Comparison of ENCODE assay signal across 30 mouse cellular contexts in genomic region chr5:87505776-87506458, GRCm38 (mm10). TPM values are rescaled to one million over a fixed set of nuclear protein-coding genes. Genes with fewer than 3 reads are reported as not detected.
"Had no signal": no experiment of that assay in that cellular context is flagged by ENCODE, and none has a peak within 500 bp of the region (broad histone marks: within the 10 kb centered on the region; RNA-seq: fewer than 3 reads in every experiment).

No protein-coding gene starts in this region.

- H3K36me3 ChIP-seq: limb, embryonic 10.5 days; limb, embryonic 13.5 days; midbrain, embryonic 12.5 days; midbrain, embryonic 15.5 days; neural tube, embryonic 12.5 days; stomach, embryonic 15.5 days had no signal

- H3K4me1 ChIP-seq: limb, embryonic 10.5 days; limb, embryonic 13.5 days; midbrain, embryonic 12.5 days; midbrain, embryonic 15.5 days; neural tube, embryonic 12.5 days; stomach, embryonic 15.5 days had no signal

- DNase-seq: kidney, postnatal 25 days; layer of hippocampus, adult 9-11 months; liver; liver, postnatal 0 days; lung, embryonic 14.5 days; retina, postnatal 1 day; right cerebral cortex, postnatal 25 days; spleen, adult 18-20 months; thymus, adult 18-20 months; thymus, postnatal 36 days had no signal

- H3K9ac ChIP-seq: limb, embryonic 13.5 days; liver, embryonic 14.5 days; liver, postnatal 0 days; lung, embryonic 14.5 days; midbrain, embryonic 12.5 days; midbrain, embryonic 15.5 days; neural tube, embryonic 12.5 days; stomach, embryonic 15.5 days had no signal

- H3K9me3 ChIP-seq: limb, embryonic 10.5 days; limb, embryonic 13.5 days; midbrain, embryonic 12.5 days; midbrain, embryonic 15.5 days; neural tube, embryonic 12.5 days; stomach, embryonic 15.5 days had no signal

- H3K27ac ChIP-seq: kidney, postnatal 0 days; layer of hippocampus, adult 2 months; limb, embryonic 10.5 days; limb, embryonic 13.5 days; liver, embryonic 14.5 days; macrophage; midbrain, embryonic 12.5 days; midbrain, embryonic 15.5 days; neural tube, embryonic 12.5 days; stomach, embryonic 15.5 days had no signal

- H3K4me2 ChIP-seq: limb, embryonic 13.5 days; lung, embryonic 14.5 days; midbrain, embryonic 12.5 days; midbrain, embryonic 15.5 days; neural tube, embryonic 12.5 days; stomach, embryonic 15.5 days had no signal

- H3K27me3 ChIP-seq: limb, embryonic 13.5 days; midbrain, embryonic 12.5 days; midbrain, embryonic 15.5 days; neural tube, embryonic 12.5 days; stomach, embryonic 15.5 days had no signal

- H3K4me3 ChIP-seq: layer of hippocampus, adult 2 months; limb, embryonic 10.5 days; limb, embryonic 13.5 days; midbrain, embryonic 12.5 days; midbrain, embryonic 15.5 days; neural tube, embryonic 12.5 days; stomach, embryonic 15.5 days had no signal

- ATAC-seq: liver, postnatal 0 days; lung, postnatal 0 days; midbrain, embryonic 15.5 days had no signal

RNA-seq across cellular contexts. Expression of gene Ugt2a1, which starts 15.2 kb away (rescaled TPM):
- total RNA-seq: layer of hippocampus, adult 2 months; layer of hippocampus, postnatal 25 days; left cerebral cortex, adult 18-20 months; left cerebral cortex, postnatal 25 days; megakaryocyte, adult 5-6 weeks; neutrophil, adult 5-6 weeks had no signal
- polyA plus RNA-seq: kidney, embryonic 14.5 days; kidney, postnatal 0 days; large intestine, adult 2 months; limb, embryonic 10.5 days; limb, embryonic 13.5 days; liver, embryonic 14.5 days; liver, postnatal 0 days; lung, embryonic 14.5 days; lung, postnatal 0 days; macrophage; midbrain, embryonic 12.5 days; midbrain, embryonic 15.5 days; neural tube, embryonic 12.5 days; stomach, embryonic 15.5 days; testis, adult 2 months; urinary bladder, adult 2 months had no signal

RNA-seq across cellular contexts. Expression of gene Gm43638, which starts 19.3 kb away (rescaled TPM):
- total RNA-seq: layer of hippocampus, adult 2 months; layer of hippocampus, postnatal 25 days; left cerebral cortex, adult 18-20 months; left cerebral cortex, postnatal 25 days; megakaryocyte, adult 5-6 weeks; neutrophil, adult 5-6 weeks had no signal
- polyA plus RNA-seq: kidney, embryonic 14.5 days; kidney, postnatal 0 days; large intestine, adult 2 months; limb, embryonic 10.5 days; limb, embryonic 13.5 days; liver, embryonic 14.5 days; liver, postnatal 0 days; lung, embryonic 14.5 days; lung, postnatal 0 days; macrophage; midbrain, embryonic 12.5 days; midbrain, embryonic 15.5 days; neural tube, embryonic 12.5 days; stomach, embryonic 15.5 days; testis, adult 2 months; urinary bladder, adult 2 months had no signal

RNA-seq across cellular contexts. Expression of gene Ugt2a2, which starts 23.9 kb away (rescaled TPM):
- total RNA-seq: layer of hippocampus, adult 2 months; layer of hippocampus, postnatal 25 days; left cerebral cortex, adult 18-20 months; left cerebral cortex, postnatal 25 days; megakaryocyte, adult 5-6 weeks; neutrophil, adult 5-6 weeks had no signal
- polyA plus RNA-seq: kidney, embryonic 14.5 days; kidney, postnatal 0 days; large intestine, adult 2 months; limb, embryonic 10.5 days; limb, embryonic 13.5 days; liver, embryonic 14.5 days; liver, postnatal 0 days; lung, embryonic 14.5 days; lung, postnatal 0 days; macrophage; midbrain, embryonic 12.5 days; midbrain, embryonic 15.5 days; neural tube, embryonic 12.5 days; stomach, embryonic 15.5 days; testis, adult 2 months had no signal

RNA-seq across cellular contexts. Expression of gene Sult1b1, which starts 32.1 kb away (rescaled TPM):
- total RNA-seq: layer of hippocampus, adult 2 months; layer of hippocampus, postnatal 25 days; left cerebral cortex, adult 18-20 months; left cerebral cortex, postnatal 25 days; megakaryocyte, adult 5-6 weeks; neutrophil, adult 5-6 weeks had no signal
- polyA plus RNA-seq: limb, embryonic 10.5 days; limb, embryonic 13.5 days; lung, embryonic 14.5 days; lung, postnatal 0 days; macrophage; midbrain, embryonic 12.5 days; midbrain, embryonic 15.5 days; neural tube, embryonic 12.5 days; testis, adult 2 months had no signal
